Mouse (Mus musculus) 416B (cell line): ENCODE measurements around the gene Arrb2.
"Not testable (repeated sequence)": the region's sequence is repeated elsewhere in the genome, so short reads cannot be mapped to it uniquely, and the experiment has no call there.

Experiments used
- DNase-seq: peaks from one replicate; pipeline ENCODE4 v3.0.0; 2011; ENCODE audit warnings: low read depth

The Arrb2 gene

GRCm38 (mm10) chr11:70432048-70432894, at the start of gene Arrb2:
Arrb2 (plus strand) TSS chr11:70432635.
- DNase-seq: peak; percentile 98

GRCm38 (mm10) chr11:70384136-70384535, 48.3 kb upstream of the Arrb2 start:
- no peak for DNase-seq

DNA sequence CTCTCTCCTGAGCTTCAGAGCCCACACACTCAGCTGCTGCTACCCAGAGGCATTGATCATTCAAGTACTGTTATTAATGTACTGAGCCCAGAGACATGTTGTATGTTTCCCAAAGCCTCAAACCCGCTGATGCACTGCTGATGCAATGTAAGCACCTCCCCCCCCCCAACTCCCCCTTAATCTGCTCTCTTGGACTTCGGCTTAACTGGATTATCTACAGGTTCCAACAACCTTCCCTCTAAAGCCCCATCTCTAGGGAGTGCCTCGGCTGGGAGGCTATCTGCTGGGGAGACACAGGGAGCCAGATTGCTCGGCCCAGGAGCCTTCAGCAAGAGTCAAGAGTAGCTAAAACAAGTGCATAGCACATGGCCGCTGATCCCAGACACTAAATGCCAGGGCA, 45.0 kb upstream of the Arrb2 start:
- no peak for DNase-seq

- DNase-seq: no peak
Measured at GRCm38 (mm10) chr11:70389421-70389820, 43.0 kb upstream of the Arrb2 start.

DNA sequence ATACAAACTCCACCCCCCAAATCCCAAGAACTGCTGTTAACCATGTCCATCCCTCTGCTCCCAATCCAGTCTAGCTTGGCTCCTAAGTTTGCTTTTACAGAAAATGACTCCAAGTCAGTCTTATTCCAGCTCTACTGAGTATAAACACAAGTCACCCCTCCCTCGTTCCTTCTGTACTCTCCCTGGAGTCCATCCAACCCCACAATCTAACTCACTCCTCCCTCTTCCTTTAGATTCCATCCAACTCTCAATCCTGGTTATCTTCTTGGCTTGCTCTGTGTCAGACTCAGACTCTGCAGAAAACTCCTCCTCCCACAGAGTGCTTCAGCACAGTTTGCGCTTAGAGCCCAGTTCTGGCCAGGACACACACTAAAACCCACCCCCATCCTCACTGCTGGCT, 28.8 kb upstream of the Arrb2 start:
- no peak for DNase-seq

DNA sequence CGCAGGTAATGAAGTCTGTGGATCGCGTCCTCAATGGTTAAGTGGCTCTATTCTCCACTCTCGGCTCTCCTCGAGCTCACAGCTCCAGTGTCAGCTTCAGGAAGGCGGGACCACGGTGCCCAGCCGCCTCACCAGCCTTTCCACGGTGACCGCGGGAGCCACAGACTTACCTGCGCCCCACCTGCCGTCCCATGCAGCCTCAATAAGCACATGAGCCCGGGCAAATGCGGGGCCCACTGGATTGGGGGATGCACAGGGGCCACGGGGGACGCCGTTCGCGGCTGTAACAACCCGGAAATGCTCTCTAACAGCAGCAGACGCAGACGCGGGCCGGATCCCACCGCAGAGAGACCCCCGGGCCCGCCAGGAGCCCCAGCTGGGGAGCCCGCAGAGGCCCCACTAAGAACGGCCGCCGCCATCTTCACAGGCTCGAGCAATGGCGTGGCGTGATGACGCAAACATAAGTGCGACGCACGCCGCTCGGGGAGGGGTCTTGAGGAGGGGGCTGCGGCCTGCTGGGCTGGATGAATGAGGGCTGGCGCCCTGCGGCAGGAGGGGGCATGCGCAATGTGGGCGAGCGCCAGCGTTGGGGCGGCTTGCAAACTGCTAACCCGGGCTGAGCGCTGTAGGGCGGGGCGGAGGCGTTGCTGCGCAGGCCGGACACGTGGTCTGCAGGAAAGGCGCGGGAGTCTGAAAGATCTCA, 22.7 kb upstream of the Arrb2 start, which contains the start of gene Pelp1:
Gene Pelp1, minus strand, starts transcription at position 438 of the 703 bp plus-strand sequence.
- peak; percentile 97 for DNase-seq

DNA sequence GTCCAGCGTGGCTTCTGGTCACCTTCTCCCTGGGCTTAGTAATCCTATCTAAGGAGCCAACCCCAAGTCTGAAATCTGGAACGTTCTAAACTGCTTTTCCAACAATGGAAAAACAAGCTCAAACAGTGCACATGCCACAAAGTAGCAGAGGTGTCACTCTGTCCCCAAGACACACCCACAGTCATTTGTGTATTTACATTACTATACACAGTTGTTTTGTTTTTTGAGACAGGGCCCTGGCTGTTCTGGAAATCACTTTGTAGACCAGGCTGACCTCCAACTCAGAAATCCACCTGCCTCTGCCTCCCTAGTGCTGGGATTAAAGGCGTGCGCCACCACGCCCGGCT, 22.2 kb upstream of the Arrb2 start:
- no peak for DNase-seq

GRCm38 (mm10) chr11:70412591-70412990, 19.8 kb upstream of the Arrb2 start:
- no peak for DNase-seq

GRCm38 (mm10) chr11:70413961-70414360, 18.5 kb upstream of the Arrb2 start:
- DNase-seq: peak; percentile 84

DNA sequence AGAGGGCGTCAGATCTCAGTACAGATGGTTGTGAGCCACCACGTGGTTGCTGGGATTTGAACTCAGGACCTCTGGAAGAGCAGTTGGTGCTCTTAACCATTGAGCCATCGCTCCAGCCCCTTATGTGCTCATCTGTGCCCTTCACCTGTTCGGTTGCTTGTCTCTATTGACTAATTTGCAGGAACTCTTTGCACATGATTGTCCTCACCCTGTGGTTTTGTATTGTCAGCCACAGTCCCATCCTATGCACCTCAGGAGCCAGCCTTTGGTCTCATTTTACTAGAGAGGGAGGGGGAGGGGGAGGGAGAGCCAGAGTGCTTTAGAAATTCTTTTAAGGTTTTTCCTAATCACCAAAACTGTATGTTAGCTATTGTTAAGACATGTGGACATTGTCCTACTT, 14.2 kb upstream of the Arrb2 start:
- DNase-seq: no peak

- DNase-seq: no peak
Measured at GRCm38 (mm10) chr11:70419486-70419885, 12.9 kb upstream of the Arrb2 start.

DNA sequence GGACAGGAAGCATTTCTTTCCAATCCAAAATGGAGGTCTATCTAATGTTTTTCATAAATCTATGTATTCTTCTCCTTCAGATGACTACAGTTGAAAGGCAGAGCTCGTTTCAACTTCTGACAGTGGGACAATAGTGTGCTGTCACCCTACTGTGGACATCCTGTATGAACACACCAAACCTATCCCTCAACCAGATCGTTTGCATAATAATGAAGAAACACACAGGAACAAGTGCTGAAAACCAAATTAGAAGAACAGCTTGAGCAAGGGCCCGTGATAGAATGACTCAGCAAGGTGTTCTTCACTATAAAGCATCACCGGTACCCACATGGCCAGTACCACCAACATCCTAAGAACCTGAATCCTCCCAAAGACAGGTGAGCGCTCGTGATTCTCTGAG, 5.8 kb upstream of the Arrb2 start:
- not testable (repeated sequence) for DNase-seq

GRCm38 (mm10) chr11:70431574-70431973, 861 bp upstream of the Arrb2 start:
- DNase-seq: no peak

DNA sequence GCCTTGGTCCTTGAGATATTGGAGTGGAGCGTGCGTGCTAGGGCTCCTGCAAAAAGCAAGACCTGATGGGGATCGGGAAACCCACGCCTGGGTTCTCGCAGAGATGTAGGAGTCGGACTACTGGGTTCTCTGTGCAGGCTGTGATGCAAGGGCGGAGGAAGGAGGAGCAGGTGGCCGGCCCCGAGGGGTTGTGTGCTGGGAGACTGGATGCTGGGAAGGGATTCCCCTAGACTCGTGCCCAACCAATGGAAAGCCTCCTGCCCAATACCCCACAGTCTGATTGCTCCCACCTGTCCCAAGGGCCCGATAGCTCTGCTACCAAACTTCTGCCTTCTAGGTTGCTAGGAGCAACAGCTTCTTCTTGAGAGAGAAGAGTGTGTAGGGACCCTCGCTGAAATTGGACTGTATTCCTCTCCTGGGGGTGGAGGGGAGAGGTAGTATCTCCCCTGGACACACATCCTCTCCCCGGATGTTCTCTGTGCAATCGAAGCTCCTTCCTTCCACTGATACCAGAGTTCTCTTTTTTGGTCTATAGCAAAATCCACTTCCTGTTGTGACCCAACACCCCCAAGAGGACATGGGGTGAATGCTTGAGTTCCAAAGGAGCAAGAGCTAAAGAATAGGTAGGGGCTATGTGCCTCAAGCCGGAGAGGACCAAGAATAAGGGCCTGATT, 597 bp downstream of the Arrb2 start:
- DNase-seq: peak; percentile 80

DNA sequence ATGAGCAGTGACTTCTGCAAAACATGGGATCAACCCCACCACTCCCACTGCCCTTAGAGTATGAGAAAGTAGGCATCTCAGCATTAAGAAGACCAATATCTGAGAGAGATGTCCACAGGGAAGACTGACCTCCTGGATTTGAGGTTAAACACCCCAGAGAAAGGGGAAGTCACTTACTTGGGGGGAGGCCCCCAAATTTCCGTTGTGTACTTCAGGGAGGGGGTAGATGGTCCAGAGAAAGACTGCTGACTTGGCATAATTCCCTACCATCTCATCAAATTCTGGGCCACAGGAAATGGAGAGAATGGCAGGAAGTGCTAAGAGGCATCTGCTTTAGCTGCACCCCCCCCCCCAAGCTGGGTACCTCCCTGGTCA, 1.1 kb downstream of the Arrb2 start:
- peak; percentile 68 for DNase-seq

DNA sequence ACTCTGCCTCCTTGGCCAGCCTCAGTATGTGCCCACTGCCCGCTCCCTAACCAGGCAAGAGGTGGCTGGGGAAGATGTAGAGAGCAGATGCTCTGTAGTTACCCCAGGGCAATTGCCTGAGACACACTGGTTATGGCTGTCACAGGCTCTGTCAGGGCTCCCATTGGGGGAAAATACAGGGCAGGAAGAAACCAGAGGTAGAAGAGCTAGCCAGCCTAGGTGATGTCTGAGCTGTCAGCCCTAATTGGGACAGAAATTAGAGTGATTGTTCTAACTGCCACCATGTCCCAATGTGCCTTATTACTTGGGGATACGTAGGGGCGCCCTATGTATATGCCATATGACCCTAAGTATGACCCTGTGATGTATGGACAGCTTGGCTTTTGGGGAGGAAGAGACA, 1.5 kb downstream of the Arrb2 start:
- DNase-seq: no peak

GRCm38 (mm10) chr11:70435476-70435875, 3.0 kb downstream of the Arrb2 start:
- DNase-seq: peak; percentile 24

GRCm38 (mm10) chr11:70437426-70437825, 5.0 kb downstream of the Arrb2 start:
- peak; percentile 73 for DNase-seq

- no peak for DNase-seq
Measured at GRCm38 (mm10) chr11:70438728-70439374, 6.4 kb downstream of the Arrb2 start.

GRCm38 (mm10) chr11:70440637-70441036, 8.2 kb downstream of the Arrb2 start:
- no peak for DNase-seq

GRCm38 (mm10) chr11:70441882-70442281, 9.4 kb downstream of the Arrb2 start:
- DNase-seq: no peak

GRCm38 (mm10) chr11:70443964-70444363, 11.5 kb downstream of the Arrb2 start:
- no peak for DNase-seq
